Mouse (Mus musculus) cerebellum, adult 8-10 months (tissue): ENCODE data around the gene Lpp.

Experiments
- DNase-seq: peaks from one replicate; pipeline ENCODE4 v3.0.0; 2022

Gene Lpp

DNA sequence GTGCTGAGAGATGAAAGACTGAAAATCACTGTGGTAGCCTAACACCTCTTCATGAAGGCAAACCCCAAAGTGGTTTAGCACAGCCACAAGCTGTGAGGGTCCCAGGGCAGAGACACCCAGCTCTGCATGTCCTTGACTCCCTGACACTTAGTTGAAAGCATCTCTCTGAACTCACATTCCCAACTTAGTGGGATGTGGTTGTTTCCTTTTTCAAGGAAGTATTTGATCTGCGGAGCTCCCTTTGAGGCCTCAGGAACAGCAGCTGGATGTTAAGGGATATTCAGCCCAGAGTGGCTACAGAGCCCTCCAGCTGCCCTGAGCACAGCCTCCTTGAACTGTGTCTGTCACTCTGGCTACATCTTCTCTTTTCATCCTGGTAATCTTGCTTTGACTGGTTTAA lies 48.0 kb downstream of the Lpp start:
- no peak for DNase-seq

DNA sequence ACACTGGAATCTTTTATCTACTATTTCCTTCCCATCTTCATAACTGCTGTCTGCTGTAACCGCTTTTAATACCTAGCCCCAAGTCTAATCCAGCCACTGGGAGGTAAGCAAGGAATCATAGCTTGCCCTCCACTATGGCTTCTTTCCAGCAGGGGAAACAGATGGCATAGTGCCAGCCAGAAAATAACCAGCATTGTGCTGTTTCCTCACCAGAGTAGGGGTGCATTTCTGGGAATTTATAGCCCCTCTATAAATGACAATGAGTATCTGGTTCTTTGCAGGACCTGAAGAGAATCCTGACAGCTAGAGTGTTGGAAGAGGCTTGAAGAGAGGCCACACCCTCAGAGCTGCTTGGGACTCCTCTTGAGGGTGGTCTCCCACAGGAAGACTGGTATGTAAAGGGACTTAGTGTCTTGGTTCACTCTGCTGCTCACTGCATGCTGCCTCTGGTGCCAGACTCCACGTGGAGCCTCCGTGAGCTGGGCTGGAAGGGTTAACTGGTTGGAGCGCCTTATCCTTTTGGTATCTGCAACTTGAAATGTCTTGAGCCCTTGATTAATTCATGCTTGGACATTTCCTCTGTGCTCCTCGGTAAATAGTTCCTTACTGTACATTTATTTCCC lies 49.3 kb downstream of the Lpp start:
- no peak for DNase-seq

DNA sequence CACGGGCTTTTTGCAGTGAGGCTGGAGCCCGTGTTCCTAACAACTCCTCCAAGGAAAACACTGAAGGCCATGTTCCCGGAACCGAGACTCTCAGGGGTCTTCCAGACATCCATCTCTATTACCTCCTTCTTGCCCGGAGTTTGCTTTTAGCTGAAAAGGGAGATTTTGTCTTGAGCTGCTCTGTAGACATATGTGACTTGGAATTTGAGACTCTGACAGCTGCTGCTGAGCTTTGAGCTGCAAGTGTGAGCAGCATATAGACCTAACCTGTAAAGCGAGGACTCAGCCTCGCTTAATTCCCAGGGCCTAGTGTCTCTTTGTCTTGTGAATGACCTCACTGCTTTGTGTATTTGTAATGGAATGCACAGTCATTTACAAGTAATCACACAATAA lies 49.8 kb downstream of the Lpp start:
- DNase-seq, result no peak

DNA sequence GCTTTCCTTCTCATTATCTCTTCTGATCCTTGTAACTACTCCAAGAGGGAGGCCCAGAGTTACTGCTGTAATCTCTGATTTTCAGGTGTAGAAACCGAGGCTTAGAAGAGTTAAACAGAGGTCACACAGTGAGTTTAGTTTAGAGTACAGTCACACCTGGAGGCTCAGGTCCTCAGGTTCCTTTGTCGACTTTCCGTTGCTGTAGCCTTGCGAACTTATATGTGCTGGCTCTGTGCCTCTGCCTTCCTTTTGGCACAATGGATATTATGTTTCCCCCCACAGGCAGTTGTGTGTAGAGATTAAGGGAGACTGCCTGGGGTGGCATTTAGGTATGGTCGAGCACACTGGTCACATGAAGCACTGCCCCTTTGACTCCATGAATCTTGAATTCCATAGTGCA lies 50.2 kb downstream of the Lpp start:
- DNase-seq, result no peak

DNA sequence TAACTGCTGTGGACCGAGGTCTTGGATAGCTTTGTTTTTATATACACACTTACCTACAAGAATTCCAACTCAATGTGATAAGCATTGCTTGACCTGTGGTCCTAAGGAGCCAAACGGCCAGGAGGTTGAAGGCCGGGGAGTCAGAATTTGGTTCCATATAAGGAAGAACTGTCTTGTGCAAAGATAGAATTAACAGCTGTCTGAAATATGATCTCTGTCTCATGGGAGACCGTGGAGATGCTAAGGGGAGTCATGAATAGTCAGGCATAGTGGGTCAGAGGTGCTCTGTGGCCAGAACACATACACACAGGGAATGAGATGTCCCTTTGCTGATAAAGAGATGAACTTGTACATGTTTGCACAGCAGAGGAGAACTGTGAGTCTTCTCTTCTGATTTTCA lies 51.5 kb downstream of the Lpp start:
- no peak for DNase-seq

DNA sequence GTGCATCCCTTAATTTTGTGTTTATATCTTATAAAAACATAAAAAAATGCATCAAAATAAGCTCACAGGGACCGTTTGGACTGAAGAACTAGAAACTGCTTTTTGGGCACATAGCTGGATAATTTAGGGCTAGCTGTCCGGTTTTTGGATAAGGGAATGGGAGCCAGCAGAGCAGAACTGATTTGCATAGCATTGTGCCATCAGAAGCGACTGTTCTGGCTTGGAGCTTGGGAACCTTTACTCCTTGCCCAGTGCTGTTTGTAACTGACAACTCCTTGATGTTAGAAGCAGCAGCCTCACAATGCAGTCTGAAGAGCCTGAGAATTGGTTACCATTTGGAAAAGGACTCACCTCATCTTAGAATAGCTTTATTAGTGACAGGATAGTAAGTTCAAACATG lies 52.2 kb downstream of the Lpp start:
- no peak for DNase-seq

DNA sequence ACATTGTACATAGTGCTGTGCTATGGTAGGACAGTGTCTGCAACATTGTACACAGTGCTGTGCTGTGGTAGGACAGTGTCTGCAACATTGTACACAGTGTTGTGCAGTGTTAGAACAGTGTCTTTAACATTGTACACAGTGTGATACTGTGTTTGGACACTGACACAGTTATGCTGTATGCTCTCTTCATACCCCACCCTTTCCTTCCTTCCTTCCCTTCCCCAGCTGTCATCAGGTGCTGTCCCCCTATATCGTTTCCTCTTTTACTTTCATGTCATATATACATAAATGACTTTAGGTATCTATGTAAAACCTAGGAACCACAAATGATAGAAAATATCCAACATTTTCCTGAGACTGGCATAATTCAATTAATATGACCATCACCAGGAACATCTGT lies 53.1 kb downstream of the Lpp start:
- DNase-seq, result no peak

DNA sequence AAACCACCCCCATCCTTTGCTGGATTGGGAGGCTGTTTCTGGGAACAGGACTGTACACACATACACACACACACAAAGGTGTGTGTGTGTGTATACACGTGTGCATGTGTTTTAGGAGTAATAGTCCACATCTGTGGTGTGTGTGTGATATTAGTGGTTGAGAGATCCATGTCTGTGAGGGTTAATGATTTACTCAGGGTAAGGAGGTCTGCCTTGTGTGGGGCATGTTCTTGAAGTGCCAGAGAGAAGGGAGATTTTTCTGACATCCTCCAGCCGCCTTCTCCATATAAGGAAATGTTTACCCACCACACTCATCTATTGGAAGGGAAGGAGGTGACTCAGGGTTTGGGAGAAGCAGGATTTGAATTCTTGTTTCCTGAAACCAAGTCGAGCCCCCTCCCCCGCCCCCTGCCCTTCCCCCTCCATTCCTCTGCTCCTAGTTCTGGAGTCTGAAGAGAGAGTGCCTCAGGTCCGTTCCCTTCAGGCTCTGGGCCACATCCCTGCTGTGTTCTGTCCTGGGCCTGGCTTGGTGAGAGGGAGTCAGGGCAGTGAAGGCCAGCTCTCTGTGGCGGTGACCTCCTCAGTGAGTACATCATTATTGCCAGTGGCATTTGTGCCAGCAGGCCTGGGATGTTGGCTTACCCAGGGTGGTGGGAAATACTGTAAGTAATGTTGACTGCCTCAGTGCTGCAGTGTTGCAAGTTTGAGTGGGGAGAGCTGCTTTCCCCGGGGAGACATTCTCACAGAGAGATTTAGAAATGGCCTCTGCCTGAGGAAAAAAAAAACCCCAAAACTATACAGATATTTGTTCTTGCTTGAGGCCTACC lies 54.6 kb downstream of the Lpp start:
- no peak for DNase-seq

DNA sequence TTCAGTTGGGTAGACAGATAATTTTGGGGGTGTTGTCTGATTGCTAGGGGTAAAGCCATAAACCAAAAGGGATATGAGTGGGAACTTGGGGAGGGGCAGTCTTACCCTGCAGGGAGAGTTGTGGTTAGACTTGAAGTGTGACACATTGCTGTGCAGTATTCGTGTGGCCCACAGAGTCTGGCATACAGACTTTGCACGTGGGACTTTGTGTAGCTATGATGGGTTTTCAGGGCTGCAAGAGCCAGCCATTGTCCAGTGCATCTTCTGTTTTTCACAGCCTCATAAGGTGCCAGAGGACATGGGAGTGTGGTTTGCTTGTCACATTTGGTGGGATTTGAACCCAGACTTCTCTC lies 55.2 kb downstream of the Lpp start:
- no peak for DNase-seq

DNA sequence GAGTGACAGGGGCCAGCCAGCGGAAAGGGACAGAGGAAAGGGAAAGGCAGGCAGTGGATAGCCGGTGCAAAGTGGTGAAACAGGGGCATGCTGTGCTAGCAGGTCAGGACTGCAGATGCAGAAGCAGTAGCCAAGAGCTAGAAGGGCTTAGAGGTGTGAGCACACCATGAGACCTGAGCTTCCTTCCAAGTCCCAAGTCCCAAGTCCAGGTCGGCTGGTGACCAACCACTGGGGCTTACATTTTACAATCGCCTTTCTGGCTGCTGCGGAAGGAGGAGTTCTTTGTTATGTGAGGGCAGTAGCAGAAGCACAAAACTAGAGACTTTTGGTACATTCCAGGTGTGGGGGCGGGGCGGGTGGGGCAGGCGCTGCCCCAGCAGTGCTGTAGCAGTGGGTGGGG lies 56.5 kb downstream of the Lpp start:
- no peak for DNase-seq

DNA sequence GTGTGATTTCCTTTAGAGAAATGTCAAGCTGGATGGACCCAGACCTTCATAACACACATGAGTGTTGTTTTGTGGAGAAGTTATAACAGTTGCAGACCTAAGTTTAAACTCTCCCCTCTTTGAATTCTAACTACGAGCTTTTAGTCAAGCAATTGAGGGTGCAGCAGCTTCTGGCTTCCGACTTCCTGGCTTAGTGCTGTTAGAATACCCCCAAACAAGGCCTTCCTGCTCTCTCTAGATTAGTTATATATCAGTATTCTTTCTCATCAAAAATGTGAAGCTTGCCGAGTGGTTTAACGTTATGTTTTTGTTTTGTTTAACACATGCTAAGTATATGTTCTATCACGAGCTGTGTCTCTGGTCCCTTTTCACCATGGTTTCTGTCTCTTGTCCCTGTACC lies 56.9 kb downstream of the Lpp start:
- no peak for DNase-seq

DNA sequence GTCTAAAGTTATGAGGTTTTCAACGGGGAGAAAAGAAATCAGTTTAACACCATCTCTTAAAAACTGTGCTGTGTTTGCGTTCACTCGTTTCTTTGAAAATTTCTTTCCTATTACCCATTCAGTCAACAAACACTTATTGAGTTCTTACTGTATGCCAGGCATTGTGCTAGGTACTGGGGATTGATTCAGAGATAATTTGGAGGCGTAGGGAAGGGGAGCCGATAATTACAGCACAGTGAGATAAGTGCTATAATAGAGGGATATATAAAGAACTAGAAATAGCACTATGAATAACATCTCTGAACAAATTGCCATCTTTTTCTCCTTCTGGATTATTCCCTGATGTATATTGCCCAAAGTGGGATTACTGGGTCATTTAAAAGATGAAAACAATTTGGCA lies 57.8 kb downstream of the Lpp start:
- DNase-seq, result no peak

DNA sequence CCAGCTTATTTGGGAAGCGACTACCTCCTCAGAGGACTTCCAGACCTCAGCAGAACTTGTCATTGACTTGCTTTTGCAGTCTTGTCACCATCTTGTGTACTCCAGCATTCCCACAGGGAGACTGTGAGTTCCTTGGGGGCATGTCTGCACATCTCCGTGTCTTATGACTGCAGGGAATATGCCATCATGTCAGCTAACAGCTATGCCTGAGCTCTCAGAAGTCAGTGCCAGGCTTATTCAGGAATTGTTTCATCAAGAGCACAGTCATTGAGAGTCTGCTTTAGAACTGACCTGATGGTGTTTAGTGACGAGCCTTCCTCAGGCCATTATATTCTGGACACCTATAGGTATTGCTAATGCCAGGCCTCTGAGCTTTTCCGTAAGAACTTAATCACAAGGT lies 60.2 kb downstream of the Lpp start:
- DNase-seq, result no peak

DNA sequence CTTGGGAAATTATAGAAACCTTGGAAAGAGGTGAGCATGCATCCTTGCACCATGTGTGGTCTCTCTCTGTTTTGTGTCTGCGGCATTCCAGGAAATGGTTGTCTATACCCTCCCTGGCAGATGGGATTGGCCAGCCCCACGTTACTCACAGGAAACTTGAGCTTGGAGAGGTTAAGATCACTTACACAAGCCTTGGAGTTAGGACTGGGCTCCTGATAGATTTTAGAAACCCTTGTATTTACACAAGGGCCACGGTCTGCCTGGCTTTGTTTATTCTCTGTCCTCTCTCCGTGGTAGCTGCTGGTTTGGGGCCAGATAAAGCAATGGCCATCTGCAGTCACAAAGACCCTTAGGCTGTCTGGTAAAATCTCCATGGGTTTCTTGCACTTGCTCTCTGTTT lies 61.2 kb downstream of the Lpp start:
- DNase-seq, result no peak

DNA sequence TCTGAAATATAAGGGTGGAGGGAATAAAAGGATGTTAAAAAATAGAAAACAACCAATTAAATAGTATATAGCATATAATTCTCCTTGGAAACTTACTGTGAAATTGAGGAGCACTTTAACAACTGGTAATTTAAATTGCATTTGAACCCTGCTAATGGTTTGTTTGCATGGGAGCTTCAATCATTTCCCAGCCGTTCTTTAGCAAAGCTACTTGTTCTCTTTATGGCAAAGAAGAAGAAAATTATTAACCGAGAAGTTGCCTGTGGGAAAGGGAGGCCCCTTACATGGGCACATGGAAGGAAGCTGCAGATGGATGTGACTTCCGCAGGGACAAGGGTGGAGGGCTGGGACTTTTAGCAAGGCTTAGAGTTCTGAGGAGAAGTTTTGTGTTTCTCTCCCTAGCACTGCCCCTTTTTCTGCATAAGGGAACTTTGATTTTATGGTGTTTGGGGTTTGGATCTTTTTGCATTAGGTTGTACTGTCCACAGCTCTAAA lies 62.1 kb downstream of the Lpp start:
- no peak for DNase-seq

DNA sequence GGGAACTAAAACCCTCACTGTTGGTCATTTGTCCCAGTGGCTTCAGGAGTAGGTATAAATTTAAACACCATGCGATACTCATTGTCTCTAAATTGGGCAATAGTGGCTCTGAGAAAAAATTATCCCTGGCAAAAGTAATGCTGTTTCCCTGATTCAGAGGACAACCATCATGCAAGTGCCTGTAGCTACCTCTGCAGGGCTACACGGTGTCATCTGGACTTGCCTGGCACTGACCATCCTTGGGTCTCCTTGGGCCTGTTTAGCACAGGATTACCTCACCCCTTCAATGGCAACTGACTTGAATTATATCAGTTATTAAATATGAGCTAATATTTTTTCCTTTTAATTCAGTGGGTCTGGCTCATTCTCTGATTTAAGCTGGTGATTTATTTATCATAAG lies 70.5 kb downstream of the Lpp start:
- no peak for DNase-seq

DNA sequence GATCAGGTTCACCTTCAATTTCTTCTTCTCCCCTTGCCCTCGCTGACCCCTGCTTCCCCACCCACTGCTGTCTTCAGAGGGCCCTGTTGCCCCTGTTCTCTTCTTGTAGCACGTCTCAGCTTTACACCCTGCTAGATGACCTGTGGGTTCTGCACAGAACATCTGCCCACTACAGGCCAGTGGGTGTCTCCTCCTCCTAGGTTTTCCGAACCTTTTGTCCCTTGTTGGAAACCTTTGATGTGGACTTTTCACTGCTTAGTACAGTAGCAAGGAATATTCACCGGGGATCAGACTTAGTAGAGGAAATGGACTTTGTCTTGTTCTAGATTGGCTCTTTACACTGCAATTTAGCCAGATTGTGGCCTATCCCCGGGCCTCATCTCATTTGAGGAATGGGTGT lies 71.1 kb downstream of the Lpp start:
- DNase-seq, result no peak

DNA sequence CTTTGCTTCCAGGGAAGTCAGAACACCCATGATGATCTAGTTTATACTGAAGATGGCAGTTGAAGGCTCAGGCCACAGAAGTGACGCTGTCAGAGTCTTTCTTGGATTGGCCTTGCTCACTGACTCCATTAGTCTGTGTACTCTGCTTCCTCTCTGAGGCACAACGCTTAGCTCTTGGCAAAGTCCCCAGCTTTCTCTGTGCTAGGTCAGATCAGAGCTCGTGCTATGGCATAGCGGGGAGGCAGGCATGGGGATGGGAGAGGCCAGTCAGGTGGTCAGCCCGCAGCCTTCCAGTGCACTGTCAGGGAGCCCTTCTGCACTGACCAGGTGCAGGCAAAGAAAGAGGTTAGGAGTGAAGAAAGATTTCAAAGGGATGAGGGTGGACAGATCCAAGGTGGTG lies 72.3 kb downstream of the Lpp start:
- DNase-seq, result peak; percentile 50

DNA sequence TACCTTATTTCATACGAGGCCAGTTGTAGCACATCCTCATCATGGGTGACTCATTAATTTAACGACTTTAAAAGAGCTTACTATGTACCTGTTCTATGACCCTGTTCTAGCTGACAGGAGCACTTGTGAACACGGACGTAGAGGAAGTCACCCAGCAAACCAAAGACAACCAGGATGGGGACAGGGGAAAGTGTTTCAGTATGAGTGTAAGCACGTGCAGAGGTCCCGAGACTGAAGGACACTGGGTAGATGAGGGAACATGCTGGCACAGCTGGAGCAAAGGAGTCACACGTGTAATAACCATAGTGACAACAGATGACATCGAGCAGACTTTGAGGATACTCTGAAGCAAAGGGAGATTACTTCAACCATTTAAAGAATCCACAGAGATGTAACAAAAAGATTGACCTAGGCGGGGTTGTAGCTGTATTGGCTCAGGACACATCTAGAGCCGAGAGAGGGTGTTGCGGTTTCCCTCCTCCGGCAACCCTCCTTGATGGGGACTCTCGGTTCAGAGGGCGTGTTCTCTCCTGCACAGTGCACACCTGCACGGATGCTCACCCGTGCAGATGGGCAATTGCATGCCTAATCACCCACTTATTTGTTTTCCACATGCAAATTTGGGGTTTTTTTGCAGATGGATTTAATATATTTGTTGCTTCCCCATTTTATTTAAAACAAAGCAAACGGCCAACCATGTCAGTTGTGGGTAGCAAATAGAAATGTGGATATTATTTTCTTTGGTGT lies 74.4 kb downstream of the Lpp start:
- no peak for DNase-seq

DNA sequence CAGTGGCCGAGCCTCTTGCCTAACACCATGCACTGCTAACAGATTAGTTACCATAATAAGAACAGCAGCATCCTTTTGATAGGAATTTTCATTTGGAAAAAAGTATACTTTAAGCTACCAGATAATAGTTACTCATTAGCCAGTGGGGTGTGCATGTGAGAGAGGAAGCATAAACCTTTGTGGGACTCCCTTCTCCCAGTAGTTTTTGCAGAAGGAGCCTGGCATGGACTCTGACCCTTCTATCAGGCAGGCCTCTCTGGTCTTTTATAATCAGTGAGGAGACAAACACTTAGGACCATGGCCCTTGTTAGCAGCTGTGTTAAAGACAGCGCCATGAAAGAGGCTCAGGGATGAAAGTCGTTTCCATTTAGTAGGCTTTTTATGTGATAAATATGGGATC lies 76.0 kb downstream of the Lpp start:
- no peak for DNase-seq

DNA sequence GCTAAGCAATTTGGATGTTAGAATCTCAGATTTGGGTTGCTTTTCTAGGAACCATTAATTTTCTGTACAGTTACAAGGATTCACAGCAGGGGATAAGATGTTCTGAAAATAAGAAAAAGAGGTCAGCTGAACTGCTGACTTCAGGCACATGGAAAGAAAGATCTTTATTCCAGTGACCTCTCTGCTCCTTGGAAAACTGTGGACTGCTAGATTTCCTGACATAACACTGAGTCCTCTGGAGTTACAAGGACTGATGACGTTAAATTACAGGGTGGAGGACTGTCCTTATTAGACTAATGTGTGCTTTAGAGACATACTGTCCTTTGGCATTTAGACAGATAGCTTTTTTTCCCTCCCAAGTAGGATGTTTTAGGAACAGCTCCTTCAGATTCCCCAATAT lies 77.3 kb downstream of the Lpp start:
- no peak for DNase-seq

DNA sequence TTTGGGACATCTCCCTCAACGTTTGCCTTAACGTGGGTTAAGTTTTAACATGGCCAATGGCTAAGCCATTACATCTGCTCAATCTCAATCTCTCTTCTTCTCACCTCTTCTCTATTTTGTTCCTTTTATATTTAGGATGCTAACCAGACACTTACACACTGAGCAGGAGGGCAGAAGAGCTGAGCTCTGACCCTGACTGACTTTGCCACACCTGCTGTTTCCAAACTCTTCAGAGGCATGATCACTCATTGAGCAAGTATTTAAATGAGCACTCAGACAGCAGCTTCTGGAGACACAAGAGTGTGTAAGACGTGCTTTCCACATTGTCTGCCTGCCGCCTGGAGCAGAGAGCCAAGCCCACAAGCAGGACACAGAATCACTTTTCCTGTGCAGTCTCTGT lies 77.7 kb downstream of the Lpp start:
- DNase-seq, result no peak

DNA sequence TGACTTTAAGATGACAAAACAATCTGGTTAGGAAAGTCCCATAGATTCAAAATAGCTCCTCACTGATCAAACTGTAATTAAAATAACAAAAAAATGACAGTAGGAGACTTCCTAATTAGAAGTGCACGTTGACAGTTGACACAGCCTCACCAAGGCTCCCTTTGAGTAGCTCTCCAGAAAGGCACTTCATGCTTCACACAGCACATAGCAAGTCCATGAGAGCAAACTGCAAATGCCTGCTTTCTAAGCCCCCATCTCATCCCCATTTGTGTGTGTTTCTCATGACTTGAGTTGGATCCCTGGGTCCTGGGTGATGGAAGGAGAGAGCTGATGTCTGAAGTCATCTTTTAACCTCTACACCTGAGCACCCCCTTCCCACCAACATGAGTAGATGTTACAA lies 78.5 kb downstream of the Lpp start:
- DNase-seq, result no peak

DNA sequence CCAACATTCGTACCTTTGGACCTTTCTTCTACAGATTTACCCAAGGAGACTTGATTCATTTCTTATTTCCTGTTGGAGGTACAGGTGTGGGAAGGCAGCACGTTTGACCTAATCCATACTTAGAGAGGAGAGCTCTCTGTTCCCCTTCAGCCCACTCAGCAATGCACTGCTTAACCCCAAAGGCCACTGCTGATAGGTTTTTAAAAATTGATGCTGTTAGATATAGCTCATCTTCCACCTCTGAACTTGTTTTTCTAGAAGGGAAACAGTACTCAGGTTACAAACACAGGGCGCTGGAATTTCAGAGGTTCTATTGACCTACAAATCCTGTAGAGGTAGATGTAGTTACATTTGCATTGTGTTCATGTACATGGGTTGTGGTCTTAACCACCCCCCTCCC lies 80.7 kb downstream of the Lpp start:
- DNase-seq, result no peak
